Mouse (Mus musculus): ENCODE results near the gene Trim56. TPM values are rescaled to one million over a fixed set of nuclear protein-coding genes. Genes with fewer than 3 reads are reported as not detected.
"Not testable (repeated sequence)": the region's sequence is repeated elsewhere in the genome, so short reads cannot be mapped to it uniquely, and the experiment has no call there.

Gene Trim56
- polyA plus RNA-seq, 1 experiment from 2014 or later: 10.3 TPM

DNA sequence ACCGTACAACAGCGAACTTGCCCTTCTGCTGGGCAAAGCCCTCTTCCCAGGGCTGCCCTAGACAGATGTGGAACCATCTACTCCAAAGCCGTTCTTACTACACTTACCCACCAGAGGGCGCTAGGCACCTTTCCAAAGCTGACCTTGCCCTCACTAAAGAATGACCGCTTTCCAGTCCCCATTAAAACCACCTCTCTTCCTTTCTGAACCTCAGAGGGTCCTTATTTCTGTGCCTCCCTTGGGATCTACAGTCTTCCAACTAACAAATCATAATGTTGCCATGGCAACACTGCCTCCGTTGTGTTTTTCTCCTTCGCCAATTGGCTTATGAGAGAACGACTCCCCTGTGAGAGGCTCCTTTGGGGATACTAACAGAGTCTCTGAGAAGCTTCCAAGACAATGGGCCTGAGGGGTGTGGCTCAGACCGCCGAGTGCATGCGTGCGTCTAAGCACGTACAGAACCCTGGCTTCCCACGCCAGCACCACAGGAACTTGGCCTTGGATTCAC is 6.7 kb upstream of the Trim56 start:
- H3K9me3 ChIP-seq (replicated peaks): no peaks in the 10 kb centered on the region
- H3K4me1 ChIP-seq: peaks cover 25% of the 10 kb centered on the region
- H3K4me3 ChIP-seq: no peak overlapping the region
- ATAC-seq: peak; percentile 69
- H3K36me3 ChIP-seq: no peaks in the 10 kb centered on the region
- H3K27ac ChIP-seq: no peak overlapping the region
- WGBS (ENCODE audit: insufficient replicate concordance): 11% methylated on average over 14 of the region's 14 CpGs
- H3K4me2 ChIP-seq: peak overlapping the region; percentile 6; the same call in 1 of the 2 replicates
- no peak overlapping the region for H3K9ac ChIP-seq
- peaks cover 19% of the 10 kb centered on the region; the same call in 1 of the 2 replicates for H3K27me3 ChIP-seq (replicated peaks)

DNA sequence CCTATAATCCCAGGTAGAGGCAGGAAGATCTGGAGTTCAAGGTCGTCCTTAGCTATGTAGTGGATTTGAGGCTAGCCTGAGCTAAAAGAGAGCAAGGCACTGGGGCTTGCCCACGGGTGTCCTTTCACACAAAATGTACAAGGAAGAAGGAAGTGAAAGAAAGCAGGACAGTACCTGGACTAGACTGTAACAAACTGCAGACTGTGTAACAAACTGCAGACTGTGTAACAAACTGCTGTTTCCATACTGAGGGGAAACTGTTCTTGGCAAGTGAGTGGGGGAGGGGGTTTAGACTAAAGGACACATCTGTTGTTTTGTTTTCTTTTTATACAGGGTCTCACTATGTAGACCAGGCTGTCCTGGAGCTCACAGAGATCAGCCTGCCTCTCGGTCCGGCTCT is 5.3 kb upstream of the Trim56 start:
- ATAC-seq: no peak
- Histone ChIP-seq H3K9me3 (replicated peaks) (0 out of 2 replicates have a peak, but pooled peaks cover 6% of the 10 kb centered on the region), H3K4me3 (no peak overlapping the region), H3K4me2 (no peak overlapping the region), H3K36me3 (no peaks in the 10 kb centered on the region), H3K27me3 (replicated peaks) (peaks cover 13% of the 10 kb centered on the region; the same call in 1 of the 2 replicates), H3K4me1 (peaks cover 39% of the 10 kb centered on the region), H3K9ac (no peak overlapping the region), H3K27ac (no peak overlapping the region)
- WGBS (ENCODE audit: insufficient replicate concordance): 68% methylated on average over 4 of the region's 4 CpGs

DNA sequence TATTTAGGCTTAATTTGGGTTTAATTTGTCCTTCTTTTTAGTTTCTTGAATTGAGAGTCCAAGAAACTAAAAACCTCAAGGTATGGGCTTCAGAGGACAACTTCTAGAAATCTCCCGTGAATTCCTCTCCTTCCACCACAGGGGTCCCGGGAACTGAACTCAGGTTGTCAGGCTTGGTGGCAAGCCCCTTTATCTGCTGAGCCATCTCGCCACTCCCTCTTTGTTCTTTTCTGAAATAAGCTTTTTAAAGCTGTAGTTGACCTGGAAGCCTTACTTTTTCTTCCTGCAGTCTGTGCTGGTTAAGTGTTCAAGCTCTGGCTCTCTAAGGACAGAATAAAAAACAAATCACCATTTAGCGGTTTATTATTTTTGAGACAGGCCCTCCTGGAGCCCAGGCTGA is 2.9 kb upstream of the Trim56 start:
- 72% methylated on average over 4 of the region's 4 CpGs for WGBS (ENCODE audit: insufficient replicate concordance)
- Histone ChIP-seq H3K4me3 (no peak overlapping the region), H3K27ac (peak overlapping the region; percentile 22; the same call in 1 of the 2 replicates), H3K4me1 (peaks cover 51% of the 10 kb centered on the region), H3K36me3 (peaks cover 13% of the 10 kb centered on the region), H3K4me2 (no peak overlapping the region), H3K9ac (no peak overlapping the region), H3K27me3 (replicated peaks) (no peaks in the 10 kb centered on the region), H3K9me3 (replicated peaks) (peaks cover 19% of the 10 kb centered on the region)
- ATAC-seq: no peak

DNA sequence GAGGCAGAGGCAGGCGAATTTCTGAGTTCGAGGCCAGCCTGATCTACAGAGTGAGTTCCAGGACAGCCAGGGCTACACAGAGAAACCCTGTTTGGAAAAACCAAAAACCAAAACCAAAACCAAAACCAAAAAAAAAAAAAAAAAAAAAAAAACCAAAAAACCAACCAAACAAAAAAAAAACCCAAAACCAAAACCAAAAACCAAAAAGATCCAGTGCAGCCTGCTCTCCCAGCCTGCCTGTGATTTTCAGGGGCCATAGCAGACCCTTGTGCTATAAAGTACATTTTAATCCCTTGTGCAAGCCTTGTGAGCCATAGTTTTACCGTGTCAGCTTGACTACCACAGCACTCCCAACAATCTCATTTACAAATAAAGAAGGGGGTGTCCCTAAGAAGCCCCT is 2.0 kb upstream of the Trim56 start:
- not testable (repeated sequence) for H3K27me3 ChIP-seq (replicated peaks); H3K4me2 ChIP-seq; H3K4me3 ChIP-seq; ATAC-seq; H3K27ac ChIP-seq; H3K9ac ChIP-seq
- H3K36me3 ChIP-seq: peaks cover 22% of the 10 kb centered on the region
- WGBS (ENCODE audit: insufficient replicate concordance): 88% methylated on average over 3 of the region's 3 CpGs
- peaks cover 43% of the 10 kb centered on the region for H3K4me1 ChIP-seq
- peaks cover 28% of the 10 kb centered on the region for H3K9me3 ChIP-seq (replicated peaks)

DNA sequence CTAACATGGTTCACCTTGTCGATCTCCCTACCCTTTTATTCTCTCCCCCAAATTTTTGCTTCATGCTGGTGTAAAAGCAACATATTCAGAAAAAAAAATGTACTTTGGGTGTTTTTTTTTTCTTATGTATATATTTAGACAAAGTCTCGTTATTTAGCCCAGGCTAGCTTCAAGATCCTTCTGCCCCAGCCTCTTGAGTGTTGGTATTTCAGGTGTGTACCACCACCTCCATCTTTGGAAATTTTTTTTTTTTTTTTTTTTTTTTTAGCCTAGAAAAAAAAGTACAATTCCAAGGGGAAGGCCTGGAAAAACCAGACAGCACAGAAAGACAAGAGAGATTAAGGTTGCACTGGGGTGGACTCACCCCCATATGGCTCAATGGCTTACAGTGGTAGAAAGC is 978 bp upstream of the Trim56 start:
- H3K9ac ChIP-seq: peak overlapping the region; percentile 86
- peaks cover 32% of the 10 kb centered on the region for H3K36me3 ChIP-seq
- peaks cover 34% of the 10 kb centered on the region for H3K4me1 ChIP-seq
- WGBS (ENCODE audit: insufficient replicate concordance): 61% methylated on average over 2 of the region's 2 CpGs
- H3K4me3 ChIP-seq: peak overlapping the region; percentile 82
- ATAC-seq: no peak
- peaks cover 37% of the 10 kb centered on the region for H3K9me3 ChIP-seq (replicated peaks)
- peak overlapping the region; percentile 99 for H3K27ac ChIP-seq
- H3K27me3 ChIP-seq (replicated peaks): no peaks in the 10 kb centered on the region
- peak overlapping the region; percentile 87 for H3K4me2 ChIP-seq

DNA sequence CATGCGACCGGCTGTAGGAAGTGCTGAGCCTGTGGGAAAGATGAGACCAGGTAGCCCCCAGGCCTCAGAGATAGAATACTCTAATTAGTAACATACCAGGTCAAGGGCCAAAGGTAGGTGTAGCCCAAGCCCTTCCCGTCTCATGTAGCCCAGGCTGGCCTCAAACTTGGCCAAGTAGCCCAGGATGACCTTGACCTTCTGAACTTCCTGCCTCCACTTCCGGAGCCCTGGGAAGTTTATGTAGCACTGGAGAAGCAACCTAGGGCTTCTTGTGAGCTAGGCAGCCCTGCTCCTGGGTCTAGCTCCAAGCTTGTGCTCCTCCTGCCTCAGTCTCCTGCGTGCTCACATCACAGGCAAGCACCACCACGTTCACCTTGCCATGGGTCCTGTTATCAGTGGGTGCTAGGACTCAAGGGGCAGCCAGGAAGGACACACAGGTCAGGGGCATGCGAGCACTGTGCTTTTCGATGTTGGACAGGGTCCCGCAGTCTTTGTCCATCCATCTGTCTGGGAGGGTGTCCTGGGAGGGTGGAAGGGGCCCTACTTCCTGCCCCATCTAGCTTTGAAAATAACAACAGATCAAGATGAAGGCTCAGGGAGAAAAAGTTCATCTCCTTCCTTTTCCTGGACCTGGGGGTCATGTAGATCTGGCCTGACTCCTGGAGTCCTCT is 983 bp downstream of the Trim56 start:
- Histone ChIP-seq H3K36me3 (peaks cover 52% of the 10 kb centered on the region), H3K4me3 (peak overlapping the region; percentile 82), H3K27me3 (replicated peaks) (no peaks in the 10 kb centered on the region), H3K4me2 (peak overlapping the region; percentile 87), H3K27ac (peak overlapping the region; percentile 99), H3K9me3 (replicated peaks) (peaks cover 57% of the 10 kb centered on the region), H3K9ac (peak overlapping the region; percentile 86), H3K4me1 (peaks cover 34% of the 10 kb centered on the region)
- 60% methylated on average over 9 of the region's 9 CpGs for WGBS (ENCODE audit: insufficient replicate concordance)
- no peak for ATAC-seq

DNA sequence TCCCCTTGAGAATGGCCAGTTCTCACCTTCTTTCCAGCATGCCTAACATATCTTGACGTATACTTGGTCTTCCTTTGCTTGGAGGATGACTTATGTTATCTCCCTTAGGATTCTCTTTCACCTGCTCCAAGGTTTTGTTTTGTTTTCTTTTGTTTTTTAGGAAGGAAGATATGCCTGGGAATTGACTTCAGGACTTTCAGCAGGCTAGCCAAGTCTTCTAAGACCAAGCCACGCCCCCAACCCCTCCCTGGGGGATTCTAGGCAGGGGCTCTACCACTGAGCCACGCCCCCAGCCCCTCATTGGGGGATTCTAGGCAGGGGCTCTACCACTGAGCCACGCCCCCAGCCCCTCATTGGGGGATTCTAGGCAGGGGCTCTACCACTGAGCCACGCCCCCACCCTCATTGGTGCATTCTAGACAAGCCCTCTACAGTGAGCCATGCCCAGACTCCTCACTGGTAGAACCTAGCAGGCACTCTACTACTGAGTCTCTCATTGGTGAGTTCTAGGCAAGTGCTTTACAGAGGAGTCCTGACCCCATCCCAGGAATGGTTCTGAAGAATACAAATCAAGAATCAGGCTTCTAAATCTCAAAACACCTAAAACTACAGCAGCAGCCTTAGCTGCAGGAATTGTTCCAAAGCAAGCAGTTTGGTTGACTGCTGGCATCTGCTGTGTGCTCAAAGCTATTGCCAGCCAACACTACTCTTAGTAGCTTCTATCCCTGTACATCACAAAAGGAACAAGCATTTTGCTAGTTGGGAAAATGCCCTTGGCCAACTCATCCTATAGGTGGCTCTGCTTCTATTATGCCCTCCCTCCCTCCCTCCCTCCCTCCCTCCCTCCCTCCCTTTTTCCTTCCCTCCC is 4.2 kb downstream of the Trim56 start:
- H3K36me3 ChIP-seq: peaks cover 53% of the 10 kb centered on the region
- H3K27ac ChIP-seq: no peak overlapping the region
- H3K4me1 ChIP-seq: peaks cover 19% of the 10 kb centered on the region
- no peak overlapping the region for H3K4me2 ChIP-seq
- no peak overlapping the region for H3K9ac ChIP-seq
- H3K27me3 ChIP-seq (replicated peaks): 0 out of 2 replicates have a peak, but pooled peaks cover 5% of the 10 kb centered on the region
- H3K4me3 ChIP-seq: no peak overlapping the region
- peaks cover 54% of the 10 kb centered on the region for H3K9me3 ChIP-seq (replicated peaks)
- whole genome bisulfite sequencing (ENCODE audit: insufficient replicate concordance): 78% methylated on average over 5 of the region's 5 CpGs
- no peak for ATAC-seq

DNA sequence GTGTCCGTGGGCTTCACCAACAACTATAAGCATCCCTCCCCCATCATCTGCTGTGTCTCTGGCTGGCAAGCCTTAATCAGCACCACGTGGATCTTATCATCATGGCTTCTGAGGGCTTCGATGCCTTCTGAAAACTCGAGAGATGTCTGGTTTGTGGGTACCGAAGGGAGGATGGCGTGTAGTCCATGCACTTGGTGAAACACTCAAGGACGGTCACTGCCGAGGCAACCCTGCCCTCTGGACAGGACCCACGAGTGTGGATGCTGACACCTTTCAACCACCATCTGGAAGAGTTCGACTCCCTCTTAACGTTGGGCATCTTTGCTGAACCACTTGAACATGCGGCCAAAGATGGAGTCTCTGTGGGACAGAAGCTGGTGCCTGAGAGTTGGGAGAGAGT is 5.1 kb downstream of the Trim56 start:
- Histone ChIP-seq H3K4me3 (no peak overlapping the region), H3K36me3 (peaks cover 53% of the 10 kb centered on the region), H3K4me1 (peaks cover 21% of the 10 kb centered on the region), H3K9ac (no peak overlapping the region), H3K4me2 (no peak overlapping the region), H3K27ac (no peak overlapping the region), H3K27me3 (replicated peaks) (0 out of 2 replicates have a peak, but pooled peaks cover 5% of the 10 kb centered on the region), H3K9me3 (replicated peaks) (peaks cover 54% of the 10 kb centered on the region)
- 88% methylated on average over 12 of the region's 12 CpGs for WGBS (ENCODE audit: insufficient replicate concordance)
- no peak for ATAC-seq

DNA sequence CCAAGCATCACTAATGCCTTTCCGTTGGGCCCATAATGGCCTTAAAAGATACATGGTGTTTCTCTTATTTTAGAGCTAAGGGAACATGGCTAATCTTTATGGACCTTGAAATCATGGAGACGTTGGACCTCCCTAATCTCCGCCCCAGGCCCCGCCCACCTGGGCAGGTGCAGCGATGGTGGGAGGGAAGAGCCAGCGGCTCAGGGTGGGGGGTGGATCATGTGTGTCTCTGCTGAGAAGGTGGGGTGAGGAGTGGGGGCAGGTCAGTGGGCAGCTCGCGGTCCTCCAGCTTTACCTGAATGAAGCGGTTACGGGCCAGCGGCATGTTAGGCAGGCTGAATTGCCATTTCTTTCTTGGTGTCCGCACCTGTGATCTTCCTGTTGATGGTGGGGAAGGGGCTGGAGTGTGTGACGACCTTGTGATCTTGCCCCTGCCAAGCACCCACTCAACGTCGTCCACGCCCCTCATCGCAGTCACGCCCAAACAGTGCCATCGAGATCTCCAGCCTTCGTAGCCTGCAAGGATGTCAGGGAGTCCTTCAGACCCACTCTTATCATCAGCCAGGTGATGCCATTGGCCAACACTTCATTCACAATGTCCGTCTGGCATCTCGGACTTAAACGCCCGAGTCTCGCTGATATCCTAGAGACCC is 5.9 kb downstream of the Trim56 start:
- H3K9ac ChIP-seq: no peak overlapping the region
- no peak overlapping the region for H3K27ac ChIP-seq
- H3K4me3 ChIP-seq: no peak overlapping the region
- peaks cover 55% of the 10 kb centered on the region for H3K36me3 ChIP-seq
- peaks cover 53% of the 10 kb centered on the region for H3K9me3 ChIP-seq (replicated peaks)
- H3K4me2 ChIP-seq: no peak overlapping the region
- H3K4me1 ChIP-seq: peaks cover 23% of the 10 kb centered on the region
- H3K27me3 ChIP-seq (replicated peaks): 0 out of 2 replicates have a peak, but pooled peaks cover 5% of the 10 kb centered on the region
- WGBS (ENCODE audit: insufficient replicate concordance): 59% methylated on average over 25 of the region's 25 CpGs
- no peak for ATAC-seq

DNA sequence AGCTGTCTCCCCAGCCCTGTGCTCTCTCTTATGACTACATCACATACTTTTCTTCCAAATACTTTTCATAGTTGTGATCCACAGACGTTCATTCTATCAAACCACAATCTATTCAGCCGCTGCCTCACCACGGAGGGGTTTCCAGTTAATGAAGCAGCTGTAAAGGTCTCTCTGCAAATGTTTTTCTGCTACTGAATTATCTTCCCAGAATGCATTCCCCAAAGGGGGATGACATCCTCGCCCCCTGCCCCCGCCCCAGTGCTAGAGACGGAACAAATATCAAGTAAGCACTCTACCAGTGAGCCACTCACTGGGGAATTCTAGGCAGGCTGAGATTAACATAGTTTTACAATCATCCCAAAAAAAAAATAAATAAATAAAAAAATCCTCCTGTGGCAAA is 7.9 kb downstream of the Trim56 start:
- H3K4me2 ChIP-seq: no peak overlapping the region
- no peak overlapping the region for H3K4me3 ChIP-seq
- peaks cover 44% of the 10 kb centered on the region for H3K36me3 ChIP-seq
- H3K4me1 ChIP-seq: peaks cover 36% of the 10 kb centered on the region
- H3K9ac ChIP-seq: no peak overlapping the region
- ATAC-seq: no peak
- H3K27ac ChIP-seq: no peak overlapping the region
- 0 out of 2 replicates have a peak, but pooled peaks cover 5% of the 10 kb centered on the region for H3K27me3 ChIP-seq (replicated peaks)
- peaks cover 33% of the 10 kb centered on the region for H3K9me3 ChIP-seq (replicated peaks)
- WGBS (ENCODE audit: insufficient replicate concordance): 55% methylated on average over 6 of the region's 6 CpGs

DNA sequence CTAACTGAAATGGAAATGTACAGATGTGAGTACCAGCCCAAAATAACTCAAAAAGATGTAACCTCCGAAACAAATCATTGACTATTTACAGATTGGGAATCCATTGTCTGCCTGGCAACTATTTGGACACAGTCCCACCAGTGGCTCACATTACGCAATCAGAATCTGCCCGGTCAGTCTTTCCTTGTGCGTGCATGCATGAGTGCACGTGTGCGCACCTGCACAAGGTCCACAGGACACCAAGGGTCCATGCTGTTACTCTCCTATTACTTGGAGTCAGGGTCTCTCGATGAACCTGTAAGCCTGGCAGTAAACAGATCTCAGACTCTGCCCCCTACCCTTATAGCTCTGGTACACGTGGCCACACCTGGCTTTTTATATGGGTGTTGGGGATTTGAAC is 8.3 kb downstream of the Trim56 start:
- H3K36me3 ChIP-seq: peaks cover 40% of the 10 kb centered on the region
- H3K4me1 ChIP-seq: peaks cover 41% of the 10 kb centered on the region
- no peak for ATAC-seq

More for the DNA sequence above, 8.3 kb downstream of the Trim56 start:
- 0 out of 2 replicates have a peak, but pooled peaks cover 5% of the 10 kb centered on the region for H3K27me3 ChIP-seq (replicated peaks)
- peaks cover 29% of the 10 kb centered on the region for H3K9me3 ChIP-seq (replicated peaks)
- H3K27ac ChIP-seq: no peak overlapping the region
- no peak overlapping the region for H3K4me2 ChIP-seq
- H3K9ac ChIP-seq: no peak overlapping the region
- H3K4me3 ChIP-seq: no peak overlapping the region
- 67% methylated on average over 8 of the region's 8 CpGs for WGBS (ENCODE audit: insufficient replicate concordance)
